Mouse (Mus musculus): ENCODE results near the gene Fpgt. TPM values are rescaled to one million over a fixed set of nuclear protein-coding genes. Genes with fewer than 3 reads are reported as not detected.

Fpgt gene
- polyA plus RNA-seq, 1 experiment from 2014 or later = 19.1 TPM

DNA sequence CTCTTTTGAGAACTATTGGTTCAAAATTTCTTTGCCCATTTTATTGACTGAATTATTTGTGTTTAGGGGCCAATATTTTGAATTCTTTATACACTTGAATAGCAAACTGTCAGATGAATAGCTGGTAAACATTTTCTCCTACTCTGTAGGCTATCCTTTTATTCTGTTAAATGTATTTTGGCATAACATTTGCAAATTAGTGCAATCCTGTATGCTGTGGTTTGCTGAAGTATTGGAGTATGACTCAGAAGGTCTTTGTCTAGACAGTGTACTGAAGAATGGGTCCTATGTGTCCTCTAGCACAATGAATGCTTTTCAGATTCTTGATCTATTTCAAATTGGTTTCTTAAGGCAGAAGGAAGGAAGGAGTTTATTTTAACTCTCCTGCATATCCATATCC is 35.6 kb downstream of the Fpgt start:
- no peaks in the 10 kb centered on the region for H3K36me3 ChIP-seq (ENCODE audit: control insufficient read depth, insufficient read depth, low read length)
- ATAC-seq = no peak
- H3K9me3 ChIP-seq (ENCODE audit: control insufficient read depth, low read length) = no peaks in the 10 kb centered on the region
- H3K27me3 ChIP-seq (replicated peaks; ENCODE audit: control insufficient read depth, insufficient read depth, low read length) = no peaks in the 10 kb centered on the region
- H3K4me1 ChIP-seq (ENCODE audit: control insufficient read depth, insufficient read depth, low read depth, low read length) = no peaks in the 10 kb centered on the region
- no peak overlapping the region for H3K9ac ChIP-seq (ENCODE audit: low read depth, low read length)
- H3K27ac ChIP-seq (ENCODE audit: low read depth, low read length) = no peak overlapping the region
- H3K4me3 ChIP-seq (ENCODE audit: low read length) = no peak overlapping the region
- H3K4me2 ChIP-seq (ENCODE audit: low read length) = no peak overlapping the region

DNA sequence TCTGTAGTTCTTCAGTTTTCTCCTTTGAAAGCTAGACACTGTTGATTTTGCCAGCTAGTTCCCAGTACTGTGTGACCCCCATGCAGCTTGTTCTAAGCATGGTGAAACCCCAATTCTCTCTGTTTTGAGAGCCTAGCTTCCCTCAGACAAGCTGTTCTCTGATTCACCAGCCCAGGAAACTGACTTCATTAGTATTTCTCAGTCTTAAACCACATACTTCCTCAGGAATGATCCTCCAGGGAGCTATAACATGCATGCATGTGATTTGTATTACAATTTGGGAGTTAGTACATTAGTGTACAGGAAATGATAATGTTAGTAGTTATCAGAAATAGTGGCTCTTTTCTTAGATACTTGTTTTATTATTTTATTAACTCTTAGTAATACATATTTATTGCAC is 36.6 kb downstream of the Fpgt start:
- Histone ChIP-seq H3K36me3 (ENCODE audit: control insufficient read depth, insufficient read depth, low read length) (no peaks in the 10 kb centered on the region), H3K9ac (ENCODE audit: low read depth, low read length) (no peak overlapping the region), H3K4me1 (ENCODE audit: control insufficient read depth, insufficient read depth, low read depth, low read length) (no peaks in the 10 kb centered on the region), H3K4me2 (ENCODE audit: low read length) (no peak overlapping the region), H3K4me3 (ENCODE audit: low read length) (no peak overlapping the region), H3K27ac (ENCODE audit: low read depth, low read length) (no peak overlapping the region), H3K9me3 (ENCODE audit: control insufficient read depth, low read length) (no peaks in the 10 kb centered on the region), H3K27me3 (replicated peaks; ENCODE audit: control insufficient read depth, insufficient read depth, low read length) (no peaks in the 10 kb centered on the region)
- ATAC-seq = no peak

DNA sequence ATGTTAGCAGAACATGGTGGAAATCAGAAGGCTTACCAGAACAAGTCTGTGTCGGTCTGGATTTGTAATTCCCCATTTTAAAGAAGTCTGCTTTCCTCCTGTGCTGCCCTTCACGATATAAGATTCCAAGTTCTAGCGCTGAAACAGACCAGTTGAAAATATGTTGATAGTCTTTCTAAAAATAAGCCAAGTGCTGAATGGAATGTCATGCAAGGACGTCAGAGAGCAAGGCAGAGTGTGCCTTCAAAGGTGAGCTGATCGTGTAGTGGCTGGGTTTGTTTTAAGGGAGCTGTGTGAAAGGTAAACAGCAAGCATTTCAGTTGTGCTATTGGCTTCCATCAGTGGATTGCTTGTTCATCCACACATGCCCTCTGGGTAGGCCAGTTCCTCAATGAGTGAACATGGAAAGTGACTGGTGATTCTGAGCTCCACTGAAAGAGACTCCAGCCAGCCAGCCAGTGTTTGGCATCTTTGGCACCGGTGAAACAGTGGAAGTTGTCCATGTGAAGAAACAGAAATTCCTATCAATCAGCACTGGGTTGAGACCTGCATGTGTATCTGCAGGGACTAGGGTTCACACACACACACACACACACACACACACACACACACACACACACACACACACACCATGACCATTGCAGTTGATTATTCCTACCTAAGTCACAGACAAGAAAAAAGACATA is 37.8 kb downstream of the Fpgt start, which contains the start of gene Tnni3k:
Gene Tnni3k, minus strand, starts transcription at position 177 of the 686 bp plus-strand sequence.
- no peak for ATAC-seq
- Histone ChIP-seq H3K9me3 (ENCODE audit: control insufficient read depth, low read length) (no peaks in the 10 kb centered on the region), H3K27ac (ENCODE audit: low read depth, low read length) (no peak within 1 kb of the TSS), H3K9ac (ENCODE audit: low read depth, low read length) (no peak within 1 kb of the TSS), H3K27me3 (replicated peaks; ENCODE audit: control insufficient read depth, insufficient read depth, low read length) (no peaks in the 10 kb centered on the region), H3K4me1 (ENCODE audit: control insufficient read depth, insufficient read depth, low read depth, low read length) (no peaks in the 10 kb centered on the region), H3K4me3 (ENCODE audit: low read length) (no peak within 1 kb of the TSS), H3K4me2 (ENCODE audit: low read length) (no peak within 1 kb of the TSS), H3K36me3 (ENCODE audit: control insufficient read depth, insufficient read depth, low read length) (no peaks in the 10 kb centered on the region)
- WGBS = 81% methylated on average over 6 of the region's 6 CpGs

DNA sequence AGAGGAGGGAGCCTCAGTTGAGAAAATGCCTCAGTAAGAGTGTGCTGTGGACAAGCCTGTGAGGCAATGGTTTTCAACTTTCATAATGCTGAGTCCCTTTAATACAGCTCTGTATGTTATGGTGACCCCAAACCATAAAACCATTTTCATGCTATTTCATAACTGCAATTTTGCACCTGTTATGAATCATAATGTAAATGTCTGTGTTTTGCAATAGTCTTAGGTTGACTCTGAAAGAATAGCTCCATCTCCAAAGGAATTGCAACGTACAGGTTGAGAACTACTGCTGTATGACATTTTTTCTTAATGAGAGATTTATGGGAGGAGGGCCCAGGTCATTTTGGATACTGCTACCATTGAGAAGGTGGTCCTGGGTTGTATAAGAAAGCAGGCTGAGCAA is 40.0 kb downstream of the Fpgt start:
- H3K36me3 ChIP-seq (ENCODE audit: control insufficient read depth, insufficient read depth, low read length) = no peaks in the 10 kb centered on the region
- H3K4me3 ChIP-seq (ENCODE audit: low read length) = no peak overlapping the region
- no peak for ATAC-seq
- H3K27me3 ChIP-seq (replicated peaks; ENCODE audit: control insufficient read depth, insufficient read depth, low read length) = no peaks in the 10 kb centered on the region
- 64% methylated on average over 1 of the region's 1 CpGs for WGBS
- no peak overlapping the region for H3K9ac ChIP-seq (ENCODE audit: low read depth, low read length)
- no peak overlapping the region for H3K4me2 ChIP-seq (ENCODE audit: low read length)
- H3K9me3 ChIP-seq (ENCODE audit: control insufficient read depth, low read length) = no peaks in the 10 kb centered on the region
- no peak overlapping the region for H3K27ac ChIP-seq (ENCODE audit: low read depth, low read length)
- no peaks in the 10 kb centered on the region for H3K4me1 ChIP-seq (ENCODE audit: control insufficient read depth, insufficient read depth, low read depth, low read length)

DNA sequence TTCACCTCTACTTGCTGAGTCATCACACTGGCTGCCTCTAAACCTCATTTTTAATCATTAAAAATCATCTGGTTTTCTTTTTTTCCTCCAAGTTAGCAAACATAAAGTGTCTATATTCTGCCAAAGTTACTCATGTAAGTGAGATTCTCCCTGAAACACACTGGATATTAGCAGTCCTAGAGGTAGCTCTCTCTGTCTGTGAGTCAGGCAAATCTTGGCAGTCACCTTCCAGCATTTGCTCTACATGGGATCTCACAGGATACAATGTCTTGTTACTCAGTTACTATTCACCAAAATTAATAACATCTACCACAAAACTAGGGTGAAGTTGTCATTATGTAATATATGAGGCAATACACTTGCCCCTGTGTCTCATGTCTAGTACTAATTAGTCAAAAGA is 41.2 kb downstream of the Fpgt start:
- Histone ChIP-seq H3K9me3 (ENCODE audit: control insufficient read depth, low read length) (no peaks in the 10 kb centered on the region), H3K27ac (ENCODE audit: low read depth, low read length) (no peak overlapping the region), H3K9ac (ENCODE audit: low read depth, low read length) (no peak overlapping the region), H3K36me3 (ENCODE audit: control insufficient read depth, insufficient read depth, low read length) (no peaks in the 10 kb centered on the region), H3K27me3 (replicated peaks; ENCODE audit: control insufficient read depth, insufficient read depth, low read length) (no peaks in the 10 kb centered on the region), H3K4me3 (ENCODE audit: low read length) (no peak overlapping the region), H3K4me2 (ENCODE audit: low read length) (no peak overlapping the region), H3K4me1 (ENCODE audit: control insufficient read depth, insufficient read depth, low read depth, low read length) (no peaks in the 10 kb centered on the region)
- ATAC-seq = no peak

DNA sequence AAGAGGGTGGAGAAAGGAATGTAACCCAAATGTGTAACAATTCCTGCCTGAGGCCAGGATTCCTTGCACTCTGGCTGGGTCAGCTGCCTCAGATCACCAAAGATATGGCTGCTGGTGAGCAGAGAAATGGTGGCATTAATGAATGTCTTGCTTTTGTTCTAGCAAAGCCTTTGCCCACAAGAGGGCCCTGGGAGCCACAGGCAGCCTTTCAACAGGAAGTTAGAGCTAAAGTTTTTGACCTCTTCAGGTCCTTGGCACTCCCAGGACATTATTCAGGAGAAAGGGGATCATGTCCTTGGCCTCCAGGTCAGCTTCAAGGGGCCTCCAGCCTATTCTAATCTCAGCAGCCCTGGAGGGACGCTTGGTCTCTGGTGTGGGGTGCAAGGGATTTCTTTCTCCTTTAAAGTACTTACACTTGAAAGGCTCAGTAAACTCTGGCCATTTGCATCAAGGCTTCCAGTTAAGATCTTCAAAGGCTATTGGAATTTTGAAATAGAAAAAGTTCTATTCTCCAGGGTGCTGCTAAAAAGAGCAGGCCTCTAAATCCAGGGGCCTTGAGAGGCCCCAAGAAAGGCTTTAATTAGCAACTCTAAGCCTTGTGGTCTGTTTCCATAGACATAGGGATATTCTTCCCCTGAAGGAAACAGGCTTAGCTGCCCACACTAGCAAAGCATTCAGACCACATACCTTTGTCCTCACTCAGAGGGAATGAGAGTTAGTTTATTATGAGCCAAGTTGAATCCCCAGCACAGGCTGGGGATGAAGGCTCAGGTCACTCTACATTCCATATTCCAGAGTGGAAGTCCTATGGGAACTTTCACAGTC is 54.0 kb downstream of the Fpgt start:
- Histone ChIP-seq H3K36me3 (ENCODE audit: control insufficient read depth, insufficient read depth, low read length) (no peaks in the 10 kb centered on the region), H3K9ac (ENCODE audit: low read depth, low read length) (no peak overlapping the region)
- 32% methylated on average over 1 of the region's 1 CpGs for WGBS

More for the DNA sequence above, 54.0 kb downstream of the Fpgt start:
- Histone ChIP-seq H3K4me3 (ENCODE audit: low read length) (no peak overlapping the region), H3K27me3 (replicated peaks; ENCODE audit: control insufficient read depth, insufficient read depth, low read length) (no peaks in the 10 kb centered on the region), H3K9me3 (ENCODE audit: control insufficient read depth, low read length) (no peaks in the 10 kb centered on the region), H3K27ac (ENCODE audit: low read depth, low read length) (no peak overlapping the region), H3K4me2 (ENCODE audit: low read length) (no peak overlapping the region), H3K4me1 (ENCODE audit: control insufficient read depth, insufficient read depth, low read depth, low read length) (no peaks in the 10 kb centered on the region)
- no peak for ATAC-seq

Other genes with a start within 250 kb of the Fpgt start
- gene Tnni3k, start 38.0 kb downstream of the Fpgt start, polyA plus RNA-seq (2015; fragmentation: Nextera tagmentation; extraction: Ambion mirVana) = 0.10 and 0.17 TPM in 2 replicates
- 1.2 and 1.6 TPM in 2 replicates for gene Lrriq3, start within 50 bp of the Fpgt start, polyA plus RNA-seq (2015; fragmentation: Nextera tagmentation; extraction: Ambion mirVana)

All from hindbrain, embryonic 16.5 days (tissue).